Mouse (Mus musculus) heart, adult 2 months (tissue): ENCODE results near the gene Tacc2.

Experiments used
- CTCF ChIP-seq: fragments of 200-600 bp; IDR thresholded peaks from 2 replicates; pipeline ENCODE4 v1.8.1; 2022; ENCODE audit warnings: antibody characterized with exemption, mild to moderate bottlenecking, moderate library complexity
- EP300 ChIP-seq: fragments of 200-500 bp; IDR thresholded peaks from 2 replicates; pipeline ENCODE4 v1.6.1; 2011; ENCODE audit warnings: low read depth, low read length, control low read depth; ENCODE audit not compliant: insufficient read depth
- POLR2A ChIP-seq: fragments of 200-500 bp; IDR thresholded peaks from 2 replicates; pipeline ENCODE4 v1.6.1; 2011; ENCODE audit warnings: mild to moderate bottlenecking, low read depth, low read length, control low read depth; ENCODE audit not compliant: insufficient read depth

DNA sequence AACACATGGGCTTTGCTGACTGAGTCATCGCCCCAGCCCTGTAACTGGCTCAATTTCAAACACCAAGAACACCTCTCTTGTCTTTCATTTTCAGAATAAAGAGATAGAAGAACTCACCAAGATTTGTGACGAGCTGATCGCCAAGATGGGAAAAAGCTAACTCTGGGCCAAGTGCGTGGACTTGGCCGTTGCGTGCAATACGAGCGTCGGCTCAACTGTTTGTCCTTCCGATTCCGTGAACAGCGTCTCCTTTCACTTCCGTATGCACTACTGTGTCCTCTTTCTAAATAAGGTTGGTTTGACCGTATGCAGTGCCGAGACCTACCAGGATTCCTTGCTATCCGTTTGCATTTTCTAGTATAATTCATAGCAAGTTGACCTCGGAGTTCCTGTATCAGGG is 186.9 kb downstream of the Tacc2 start:
- TF ChIP-seq CTCF (no peak), EP300 (no peak), POLR2A (no peak)
